Mouse (Mus musculus) C2C12 (cell line): ENCODE measurements around the gene Prdm9.

ENCODE experiments used
- CEBPB ChIP-seq: IDR thresholded peaks from one replicate; pipeline ENCODE4 v1.6.1; 2011; ENCODE audit warnings: low read depth, mild to moderate bottlenecking, control low read depth, moderate library complexity
- CTCF ChIP-seq: IDR thresholded peaks from one replicate; pipeline ENCODE4 v1.5.1; 2011; ENCODE audit not compliant: control insufficient read depth, insufficient read depth, insufficient read length
- MYOG ChIP-seq: IDR thresholded peaks from one replicate; pipeline ENCODE4 v1.6.1; 2011; ENCODE audit not compliant: control insufficient read depth, insufficient read length; ENCODE audit errors: extremely low read depth
- USF1 ChIP-seq: IDR thresholded peaks from one replicate; pipeline ENCODE4 v1.6.1; 2011; ENCODE audit warnings: low read depth, mild to moderate bottlenecking, control low read depth, moderate library complexity

DNA sequence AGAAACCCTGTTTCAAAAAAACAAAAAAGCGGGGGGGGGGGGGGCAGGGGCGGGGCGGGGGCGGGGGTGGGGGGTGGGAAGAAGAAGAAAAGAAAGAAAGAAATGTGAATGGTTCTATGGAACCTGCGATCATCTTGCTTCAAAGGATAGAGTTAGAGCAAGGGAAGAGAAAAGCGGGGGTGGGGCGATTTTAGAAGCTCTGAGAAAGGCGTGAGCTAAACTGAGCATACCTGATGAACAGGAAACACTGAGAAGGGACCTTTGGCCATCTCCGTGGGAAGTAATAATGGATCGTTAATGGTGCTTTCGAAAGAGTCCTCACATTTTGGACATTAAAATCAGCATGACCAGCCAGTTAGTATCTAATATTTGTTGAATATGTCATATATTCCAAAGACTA is 35.3 kb upstream of the Prdm9 start:
- TF ChIP-seq CTCF (no peak), CEBPB (no peak), USF1 (no peak), MYOG (no peak)
